Mouse (Mus musculus) hindbrain, embryonic 15.5 days (tissue): ENCODE data around the gene Mfsd2a. TPM values are rescaled to one million over a fixed set of nuclear protein-coding genes. Genes with fewer than 3 reads are reported as not detected.

Source experiments
- ATAC-seq: fragments of 200-750 bp; cut with Nextera tagmentation; 2 replicates; pipeline ENCODE4 v1.8.0; 2017; ENCODE audit warnings: low read depth, moderate number of reproducible peaks, moderate TSS enrichment; ENCODE audit not compliant: low FRiP score
- H3K27ac ChIP-seq: fragments of 300-500 bp; sonication (generic); replicated peaks from 2 replicates; pipeline ENCODE4 v1.5.1; 2015; ENCODE audit warnings: mild to moderate bottlenecking, inconsistent platforms
- H3K27me3 ChIP-seq: fragments of 300-500 bp; sonication (generic); 2 replicates; pipeline ENCODE4 v1.6.1; 2015; ENCODE audit warnings: control low read depth, inconsistent platforms
- H3K36me3 ChIP-seq: fragments of 300-500 bp; sonication (generic); 2 replicates; pipeline ENCODE4 v1.6.1; 2015; ENCODE audit warnings: control low read depth, inconsistent platforms
- H3K4me1 ChIP-seq: fragments of 300-500 bp; sonication (generic); replicated peaks from 2 replicates; pipeline ENCODE4 v1.6.1; 2015; ENCODE audit warnings: control low read depth, inconsistent platforms
- H3K4me2 ChIP-seq: fragments of 300-500 bp; sonication (generic); 2 replicates; pipeline ENCODE4 v1.6.1; 2015; ENCODE audit warnings: moderate library complexity, mild to moderate bottlenecking, inconsistent platforms
- H3K4me3 ChIP-seq: fragments of 300-500 bp; sonication (generic); 2 replicates; pipeline ENCODE4 v1.5.1; 2015; ENCODE audit warnings: mild to moderate bottlenecking, inconsistent platforms
- H3K9ac ChIP-seq: fragments of 300-500 bp; sonication (generic); 2 replicates; pipeline ENCODE4 v1.6.1; 2015; ENCODE audit warnings: inconsistent platforms
- H3K9me3 ChIP-seq: fragments of 300-500 bp; sonication (generic); 2 replicates; pipeline ENCODE4 v1.6.1; 2016; ENCODE audit warnings: control low read depth, inconsistent platforms
- WGBS: fragments of 180-500 bp; shearing (Covaris S2); methylation state at CpG from one replicate; pipeline ENCODE4 v1.1.7; 2015; 5-methylcytosine and 5-hydroxymethylcytosine counted together
- polyA plus RNA-seq: library from polyadenylated mRNA; unstranded; fragments of >200 nt; fragmentation: Nextera tagmentation; extraction: Ambion mirVana; gene quantifications from 2 replicates; pipeline ENCODE4 v1.2.1, GENCODE M21; 2015

Mfsd2a gene
- polyA plus RNA-seq, 1 experiment from 2014 or later: 32.3 TPM

GRCm38 (mm10) chr4:122974976-122975520, 14.1 kb upstream of the Mfsd2a start:
- 90% methylated on average over 5 of the region's 5 CpGs for WGBS
- Histone ChIP-seq H3K27me3 (no peaks in the 10 kb centered on the region), H3K36me3 (no peaks in the 10 kb centered on the region), H3K27ac (no peak overlapping the region), H3K9ac (no peak overlapping the region), H3K4me2 (no peak overlapping the region), H3K4me3 (no peak overlapping the region), H3K4me1 (no peaks in the 10 kb centered on the region), H3K9me3 (no peaks in the 10 kb centered on the region)
- ATAC-seq: no peak

- 72% methylated on average over 8 of the region's 8 CpGs for WGBS
Measured at GRCm38 (mm10) chr4:122972056-122972455, 11.1 kb upstream of the Mfsd2a start.

GRCm38 (mm10) chr4:122971646-122972045, 10.7 kb upstream of the Mfsd2a start:
- H3K9me3 ChIP-seq: no peaks in the 10 kb centered on the region
- H3K27ac ChIP-seq: no peak overlapping the region
- no peaks in the 10 kb centered on the region for H3K27me3 ChIP-seq
- H3K9ac ChIP-seq: no peak overlapping the region
- no peak for ATAC-seq
- H3K4me1 ChIP-seq: no peaks in the 10 kb centered on the region
- H3K4me2 ChIP-seq: no peak overlapping the region
- WGBS: 95% methylated on average over 4 of the region's 4 CpGs
- no peaks in the 10 kb centered on the region for H3K36me3 ChIP-seq
- no peak overlapping the region for H3K4me3 ChIP-seq

More at GRCm38 (mm10) chr4:122972056-122972455, 11.1 kb upstream of the Mfsd2a start:
- H3K27ac ChIP-seq: no peak overlapping the region
- no peak overlapping the region for H3K4me2 ChIP-seq
- H3K4me1 ChIP-seq: no peaks in the 10 kb centered on the region
- no peaks in the 10 kb centered on the region for H3K36me3 ChIP-seq
- H3K4me3 ChIP-seq: no peak overlapping the region
- no peaks in the 10 kb centered on the region for H3K27me3 ChIP-seq
- no peak overlapping the region for H3K9ac ChIP-seq
- no peak for ATAC-seq
- H3K9me3 ChIP-seq: no peaks in the 10 kb centered on the region

- Histone ChIP-seq H3K27ac (no peak overlapping the region), H3K4me3 (no peak overlapping the region), H3K36me3 (no peaks in the 10 kb centered on the region), H3K9ac (no peak overlapping the region), H3K4me1 (no peaks in the 10 kb centered on the region), H3K27me3 (no peaks in the 10 kb centered on the region), H3K9me3 (no peaks in the 10 kb centered on the region), H3K4me2 (no peak overlapping the region)
- ATAC-seq: no peak
- 85% methylated on average over 4 of the region's 4 CpGs for WGBS
Measured at GRCm38 (mm10) chr4:122971191-122971590, 10.2 kb upstream of the Mfsd2a start.

- no peak for ATAC-seq
- H3K27ac ChIP-seq: no peak overlapping the region
- H3K36me3 ChIP-seq: no peaks in the 10 kb centered on the region
- no peak overlapping the region for H3K9ac ChIP-seq
- H3K27me3 ChIP-seq: no peaks in the 10 kb centered on the region
- no peaks in the 10 kb centered on the region for H3K4me1 ChIP-seq
- WGBS: 79% methylated on average over 4 of the region's 4 CpGs
- H3K9me3 ChIP-seq: no peaks in the 10 kb centered on the region
- H3K4me3 ChIP-seq: no peak overlapping the region
- no peak overlapping the region for H3K4me2 ChIP-seq
Measured at GRCm38 (mm10) chr4:122968106-122968505, 7.1 kb upstream of the Mfsd2a start.

- Histone ChIP-seq H3K9me3 (no peaks in the 10 kb centered on the region), H3K4me1 (peaks cover 29% of the 10 kb centered on the region), H3K4me2 (no peak overlapping the region), H3K9ac (no peak overlapping the region), H3K27ac (no peak overlapping the region), H3K4me3 (no peak overlapping the region), H3K36me3 (no peaks in the 10 kb centered on the region), H3K27me3 (peaks cover 2% of the 10 kb centered on the region; the same call in 1 of the 2 replicates)
- ATAC-seq: no peak
- 22% methylated on average over 8 of the region's 8 CpGs for WGBS
Measured at GRCm38 (mm10) chr4:122962751-122963150, 1.8 kb upstream of the Mfsd2a start.

GRCm38 (mm10) chr4:122961589-122961988, 601 bp upstream of the Mfsd2a start:
- H3K4me3 ChIP-seq: peak overlapping the region; percentile 52
- ATAC-seq: no peak
- H3K4me1 ChIP-seq: peaks cover 29% of the 10 kb centered on the region
- 19% methylated on average over 6 of the region's 6 CpGs for WGBS
- no peak overlapping the region for H3K9ac ChIP-seq
- no peaks in the 10 kb centered on the region for H3K36me3 ChIP-seq
- peaks cover 2% of the 10 kb centered on the region; the same call in 1 of the 2 replicates for H3K27me3 ChIP-seq
- no peaks in the 10 kb centered on the region for H3K9me3 ChIP-seq
- H3K4me2 ChIP-seq: peak overlapping the region; percentile 96
- H3K27ac ChIP-seq: no peak overlapping the region

GRCm38 (mm10) chr4:122960321-122961099, 478 bp downstream of the Mfsd2a start:
- peak overlapping the region; percentile 56 for H3K9ac ChIP-seq
- no peaks in the 10 kb centered on the region for H3K36me3 ChIP-seq
- peak; percentile 52 for ATAC-seq
- peak overlapping the region; percentile 21; the same call in 1 of the 2 replicates for H3K27ac ChIP-seq
- H3K4me3 ChIP-seq: peak overlapping the region; percentile 52
- peaks cover 2% of the 10 kb centered on the region; the same call in 1 of the 2 replicates for H3K27me3 ChIP-seq
- no peaks in the 10 kb centered on the region for H3K9me3 ChIP-seq
- peaks cover 36% of the 10 kb centered on the region for H3K4me1 ChIP-seq
- peak overlapping the region; percentile 96 for H3K4me2 ChIP-seq
- WGBS: under 1% methylated on average over 43 of the region's 43 CpGs

- Histone ChIP-seq H3K36me3 (no peaks in the 10 kb centered on the region), H3K27me3 (peaks cover 2% of the 10 kb centered on the region; the same call in 1 of the 2 replicates), H3K4me2 (peak overlapping the region; percentile 96), H3K9me3 (no peaks in the 10 kb centered on the region), H3K4me3 (peak overlapping the region; percentile 52), H3K4me1 (peaks cover 43% of the 10 kb centered on the region), H3K9ac (peak overlapping the region; percentile 56), H3K27ac (no peak overlapping the region)
- ATAC-seq: no peak
- WGBS: 5% methylated on average over 8 of the region's 8 CpGs
Measured at GRCm38 (mm10) chr4:122959816-122960215, 1.2 kb downstream of the Mfsd2a start.

- 0 out of 2 replicates have a peak, but pooled peaks have one; percentile 23 for ATAC-seq
- Histone ChIP-seq H3K4me1 (peaks cover 44% of the 10 kb centered on the region), H3K36me3 (no peaks in the 10 kb centered on the region), H3K4me3 (peak overlapping the region; percentile 52; the same call in 1 of the 2 replicates), H3K9ac (no peak overlapping the region), H3K9me3 (no peaks in the 10 kb centered on the region), H3K27me3 (peaks cover 2% of the 10 kb centered on the region; the same call in 1 of the 2 replicates), H3K27ac (peak overlapping the region; percentile 40; the same call in 1 of the 2 replicates), H3K4me2 (peak overlapping the region; percentile 96)
- WGBS: 67% methylated on average over 6 of the region's 6 CpGs
Measured at GRCm38 (mm10) chr4:122958491-122959031, 2.4 kb downstream of the Mfsd2a start.

GRCm38 (mm10) chr4:122956301-122956700, 4.7 kb downstream of the Mfsd2a start:
- Histone ChIP-seq H3K4me1 (peaks cover 40% of the 10 kb centered on the region), H3K36me3 (no peaks in the 10 kb centered on the region), H3K4me3 (no peak overlapping the region), H3K9ac (no peak overlapping the region), H3K4me2 (no peak overlapping the region), H3K9me3 (no peaks in the 10 kb centered on the region), H3K27ac (no peak overlapping the region), H3K27me3 (peaks cover 2% of the 10 kb centered on the region; the same call in 1 of the 2 replicates)
- WGBS: 88% methylated on average over 4 of the region's 6 CpGs
- no peak for ATAC-seq
